Mouse (Mus musculus): Measurements from ENCODE around the gene Tcstv3. TPM values are rescaled to one million over a fixed set of nuclear protein-coding genes. Genes with fewer than 3 reads are reported as not detected.
"Not testable (repeated sequence)": the region's sequence is repeated elsewhere in the genome, so short reads cannot be mapped to it uniquely, and the experiment has no call there.

The Tcstv3 gene
- polyA plus RNA-seq (2012; rRNA removed) = not detected in 2 replicates

DNA sequence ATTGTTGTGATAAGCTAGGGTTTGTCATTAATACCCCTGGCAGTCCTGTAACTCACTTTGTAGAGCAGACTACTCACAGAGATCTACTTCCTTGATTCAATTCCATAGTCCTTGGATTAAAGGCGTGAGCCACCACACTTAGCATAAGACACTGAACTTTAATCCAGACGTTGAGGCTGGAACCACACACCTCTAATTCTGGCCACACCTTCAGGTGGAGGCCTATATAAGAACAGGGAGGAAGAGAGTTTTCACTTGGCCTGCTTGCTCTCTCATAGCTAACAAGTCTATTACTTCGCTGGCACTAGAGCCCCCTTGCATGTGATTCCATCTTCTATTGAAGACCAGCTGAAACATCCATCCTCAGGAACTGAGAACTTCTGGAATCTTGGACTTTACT, at the start of gene Tcstv3:
Gene Tcstv3 (plus strand): TSS at position 301 of the 400 bp plus-strand sequence.
- H3K36me3 ChIP-seq (ENCODE audit: control insufficient read depth, insufficient read depth, low read length); DNase-seq; H3K4me1 ChIP-seq (ENCODE audit: control insufficient read depth, insufficient read depth, low read length); H3K4me3 ChIP-seq (ENCODE audit: insufficient read depth, low read depth, low read length); H3K27me3 ChIP-seq (replicated peaks; ENCODE audit: control insufficient read depth, insufficient read depth, low read length); H3K27ac ChIP-seq (ENCODE audit: insufficient read depth, low read depth, low read length): not testable (repeated sequence)
- WGBS = 68% methylated on average over 3 of the region's 3 CpGs

DNA sequence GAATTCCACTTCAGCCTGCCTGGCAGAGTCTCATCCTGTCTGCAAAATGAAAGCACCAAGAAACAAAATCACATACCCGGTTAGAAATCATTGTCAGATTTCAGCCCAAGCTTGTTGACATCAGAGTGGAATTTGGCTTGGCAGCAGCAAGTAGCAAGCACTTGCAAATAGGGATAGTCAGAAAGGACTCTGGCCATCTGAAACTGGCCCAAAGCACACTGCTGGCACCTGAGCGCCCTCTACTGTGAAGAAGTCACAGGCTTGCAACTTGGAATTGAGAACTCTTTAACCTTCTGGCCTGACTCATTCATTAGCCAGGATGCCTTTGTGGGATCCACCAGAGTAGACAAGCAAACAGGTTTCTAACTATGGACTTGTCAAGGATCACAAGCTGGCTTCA, 38.8 kb upstream of the Tcstv3 start:
- WGBS = 21% methylated on average over 2 of the region's 2 CpGs
- not testable (repeated sequence) for H3K4me3 ChIP-seq (ENCODE audit: insufficient read depth, low read depth, low read length); H3K4me1 ChIP-seq (ENCODE audit: control insufficient read depth, insufficient read depth, low read length); H3K27ac ChIP-seq (ENCODE audit: insufficient read depth, low read depth, low read length); H3K36me3 ChIP-seq (ENCODE audit: control insufficient read depth, insufficient read depth, low read length); H3K27me3 ChIP-seq (replicated peaks; ENCODE audit: control insufficient read depth, insufficient read depth, low read length)
- TF ChIP-seq CTCF (conservative IDR thresholded peaks at IDR 0.05; ENCODE audit: insufficient read depth, insufficient read length, low read depth, low read length) = peak; percentile 18; the same call in 1 of the 2 replicates
- peak; percentile 14 for DNase-seq

DNA sequence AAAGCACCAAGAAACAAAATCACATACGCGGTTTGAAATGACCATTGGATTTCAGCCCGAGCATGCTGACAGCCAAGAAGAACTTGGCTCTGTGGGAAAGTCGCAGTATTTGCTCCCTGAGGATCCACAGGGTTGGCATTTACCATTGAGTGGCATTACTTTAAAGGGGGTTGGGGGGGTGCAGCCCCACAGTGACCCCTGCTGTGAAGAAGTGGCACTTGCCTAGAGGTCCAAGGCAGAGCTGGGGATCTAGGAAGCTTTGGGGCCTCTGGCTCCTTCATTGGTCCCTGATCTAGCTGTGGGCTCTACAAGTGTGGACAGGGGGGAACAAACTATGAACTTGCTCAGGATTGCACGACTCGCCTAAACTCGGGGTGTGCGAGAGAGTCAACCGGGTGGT, 37.9 kb upstream of the Tcstv3 start:
- no peaks in the 10 kb centered on the region for H3K36me3 ChIP-seq (ENCODE audit: control insufficient read depth, insufficient read depth, low read length)
- no peak for DNase-seq
- no peak overlapping the region for H3K4me3 ChIP-seq (ENCODE audit: insufficient read depth, low read depth, low read length)
- WGBS = 94% methylated on average over 9 of the region's 9 CpGs
- H3K27me3 ChIP-seq (replicated peaks; ENCODE audit: control insufficient read depth, insufficient read depth, low read length) = no peaks in the 10 kb centered on the region
- TF ChIP-seq POLR2A (IDR thresholded peaks at IDR 0.05; ENCODE audit: low read depth, low read length) = no peak
- no peak overlapping the region for H3K27ac ChIP-seq (ENCODE audit: insufficient read depth, low read depth, low read length)
- H3K4me1 ChIP-seq (ENCODE audit: control insufficient read depth, insufficient read depth, low read length) = no peaks in the 10 kb centered on the region

DNA sequence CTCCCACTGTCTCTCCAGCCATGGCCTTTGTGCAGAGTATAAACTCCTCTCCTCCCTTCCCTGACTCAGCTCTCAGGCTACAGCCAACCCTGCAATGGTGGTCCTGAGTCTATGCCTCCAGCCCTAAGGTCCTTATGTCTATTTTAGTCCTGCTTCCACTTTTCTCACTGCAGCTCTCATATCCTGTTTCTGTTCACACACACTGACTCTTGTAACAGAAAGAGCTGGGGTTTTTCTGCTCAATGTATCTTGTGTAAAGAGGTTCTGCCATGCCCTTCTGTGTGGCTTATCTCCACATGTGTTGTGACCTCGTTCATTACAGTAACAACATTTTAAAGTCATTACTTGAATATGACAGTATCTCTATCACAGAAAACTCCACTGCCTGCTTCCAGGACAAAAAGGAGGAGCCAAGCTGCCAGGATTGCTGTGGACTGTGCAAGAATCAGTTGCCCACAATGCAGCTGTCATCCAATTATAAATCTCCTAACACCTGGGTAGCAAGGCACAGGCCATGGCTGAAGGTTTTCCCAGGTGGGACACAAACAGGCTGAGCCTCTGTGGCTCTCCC, 17.3 kb upstream of the Tcstv3 start:
- WGBS = 63% methylated on average over 1 of the region's 1 CpGs
- H3K4me3 ChIP-seq (ENCODE audit: insufficient read depth, low read depth, low read length) = no peak overlapping the region
- DNase-seq = no peak
- H3K27ac ChIP-seq (ENCODE audit: insufficient read depth, low read depth, low read length) = no peak overlapping the region
- H3K27me3 ChIP-seq (replicated peaks; ENCODE audit: control insufficient read depth, insufficient read depth, low read length) = no peaks in the 10 kb centered on the region
- H3K4me1 ChIP-seq (ENCODE audit: control insufficient read depth, insufficient read depth, low read length) = no peaks in the 10 kb centered on the region
- no peaks in the 10 kb centered on the region for H3K36me3 ChIP-seq (ENCODE audit: control insufficient read depth, insufficient read depth, low read length)
- no peak for TF ChIP-seq POLR2A (IDR thresholded peaks at IDR 0.05; ENCODE audit: low read depth, low read length)

DNA sequence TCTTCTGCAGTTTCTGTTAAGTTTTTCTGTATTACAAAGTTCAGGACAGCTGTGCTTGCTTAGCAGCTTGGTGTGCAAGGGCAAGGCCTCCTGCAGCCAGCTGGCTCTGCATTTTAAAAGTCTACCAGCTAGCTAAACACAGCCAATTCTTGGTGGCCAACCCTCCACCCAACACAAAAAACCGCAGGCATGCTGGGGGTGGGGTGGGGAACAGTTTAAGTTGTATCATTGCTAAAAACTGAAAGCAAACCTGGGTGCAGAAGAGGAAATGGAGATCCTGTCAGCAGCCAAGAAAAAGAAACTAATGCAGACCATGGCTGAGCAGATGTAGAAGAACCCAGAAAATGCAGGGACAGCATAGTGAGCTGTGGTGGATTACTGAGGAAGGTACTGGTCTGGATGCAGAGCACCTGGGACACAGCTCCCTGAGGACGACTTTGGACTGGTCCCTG, 16.7 kb upstream of the Tcstv3 start, which contains the start of gene BC147527:
Gene BC147527 (plus strand): TSS at position 402 of the 452 bp plus-strand sequence.
- Histone ChIP-seq H3K4me1 (ENCODE audit: control insufficient read depth, insufficient read depth, low read length) (no peaks in the 10 kb centered on the region), H3K27ac (ENCODE audit: insufficient read depth, low read depth, low read length) (no peak within 1 kb of the TSS), H3K36me3 (ENCODE audit: control insufficient read depth, insufficient read depth, low read length) (no peaks in the 10 kb centered on the region), H3K4me3 (ENCODE audit: insufficient read depth, low read depth, low read length) (no peak within 1 kb of the TSS), H3K27me3 (replicated peaks; ENCODE audit: control insufficient read depth, insufficient read depth, low read length) (no peaks in the 10 kb centered on the region)
- WGBS = 39% methylated on average over 2 of the region's 2 CpGs
- TF ChIP-seq POLR2A (IDR thresholded peaks at IDR 0.05; ENCODE audit: low read depth, low read length) = no peak
- TF ChIP-seq CTCF (conservative IDR thresholded peaks at IDR 0.05; ENCODE audit: insufficient read depth, insufficient read length, low read depth, low read length) = no peak
- DNase-seq = peak; percentile 6

DNA sequence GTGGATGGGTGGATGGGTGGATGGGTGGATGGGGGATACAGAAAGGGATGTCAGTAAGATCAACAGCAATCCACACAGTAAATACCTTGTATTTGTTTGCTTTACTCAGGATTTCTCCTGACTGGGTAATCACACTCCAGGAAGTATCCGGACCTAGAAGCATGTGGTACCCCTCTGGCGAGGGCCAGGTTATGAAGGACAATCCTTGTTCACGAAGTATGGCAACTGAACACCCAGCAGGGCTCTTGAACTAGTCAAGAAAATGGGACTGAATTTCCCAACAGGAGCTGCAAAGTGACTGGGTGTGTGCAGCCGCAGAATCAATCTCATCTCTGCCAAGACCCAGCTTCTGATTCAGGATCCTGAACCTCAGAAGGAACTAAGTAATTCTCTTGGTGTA, 15.8 kb upstream of the Tcstv3 start:
- WGBS = 71% methylated on average over 4 of the region's 4 CpGs
- Histone ChIP-seq H3K27ac (ENCODE audit: insufficient read depth, low read depth, low read length) (no peak overlapping the region), H3K4me3 (ENCODE audit: insufficient read depth, low read depth, low read length) (no peak overlapping the region), H3K36me3 (ENCODE audit: control insufficient read depth, insufficient read depth, low read length) (no peaks in the 10 kb centered on the region), H3K27me3 (replicated peaks; ENCODE audit: control insufficient read depth, insufficient read depth, low read length) (no peaks in the 10 kb centered on the region), H3K4me1 (ENCODE audit: control insufficient read depth, insufficient read depth, low read length) (no peaks in the 10 kb centered on the region)
- no peak for TF ChIP-seq POLR2A (IDR thresholded peaks at IDR 0.05; ENCODE audit: low read depth, low read length)
- no peak for TF ChIP-seq CTCF (conservative IDR thresholded peaks at IDR 0.05; ENCODE audit: insufficient read depth, insufficient read length, low read depth, low read length)
- DNase-seq = no peak

DNA sequence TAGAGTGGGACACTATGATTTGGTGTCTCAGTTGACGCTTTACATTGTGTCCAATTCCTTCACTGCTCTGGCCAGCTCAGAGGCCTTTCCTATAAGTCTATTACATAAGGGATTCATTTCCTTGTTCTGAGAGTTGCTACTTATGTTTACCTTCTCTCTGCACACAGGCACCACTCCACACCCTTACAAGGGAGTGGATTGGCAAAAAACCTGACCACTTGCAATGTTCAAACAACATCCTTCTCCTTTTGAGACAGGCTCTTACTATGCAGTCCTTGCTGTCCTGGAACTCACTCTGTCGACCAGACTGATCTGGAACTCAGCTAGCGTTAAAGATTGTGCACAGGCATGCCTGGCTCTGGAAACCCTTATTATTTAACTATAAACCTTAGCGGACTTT, 5.9 kb upstream of the Tcstv3 start:
- H3K36me3 ChIP-seq (ENCODE audit: control insufficient read depth, insufficient read depth, low read length) = no peaks in the 10 kb centered on the region
- 77% methylated on average over 4 of the region's 4 CpGs for WGBS
- no peak for TF ChIP-seq CTCF (conservative IDR thresholded peaks at IDR 0.05; ENCODE audit: insufficient read depth, insufficient read length, low read depth, low read length)
- no peaks in the 10 kb centered on the region for H3K4me1 ChIP-seq (ENCODE audit: control insufficient read depth, insufficient read depth, low read length)
- H3K4me3 ChIP-seq (ENCODE audit: insufficient read depth, low read depth, low read length) = no peak overlapping the region
- DNase-seq = no peak
- H3K27ac ChIP-seq (ENCODE audit: insufficient read depth, low read depth, low read length) = no peak overlapping the region
- no peaks in the 10 kb centered on the region for H3K27me3 ChIP-seq (replicated peaks; ENCODE audit: control insufficient read depth, insufficient read depth, low read length)

DNA sequence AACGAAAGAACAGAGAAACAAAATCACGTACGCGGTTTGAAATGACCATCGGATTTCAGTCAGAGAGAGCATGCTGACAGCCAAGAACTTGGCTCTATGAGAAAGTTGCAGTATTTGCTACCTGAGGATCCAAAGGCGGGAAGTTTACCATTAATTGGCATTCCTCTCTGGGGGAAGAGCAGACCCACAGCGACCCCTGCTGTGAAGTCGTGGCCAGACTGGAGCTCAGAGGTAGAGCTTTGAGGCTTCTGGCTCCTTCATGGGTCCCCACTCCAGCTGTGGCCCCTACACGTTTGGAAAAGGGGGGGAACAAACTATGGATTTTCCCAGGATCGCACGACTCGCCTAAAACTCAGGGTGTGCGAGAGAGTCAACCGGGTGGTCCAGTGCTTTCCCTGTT, 3.1 kb upstream of the Tcstv3 start:
- no peak overlapping the region for H3K27ac ChIP-seq (ENCODE audit: insufficient read depth, low read depth, low read length)
- TF ChIP-seq CTCF (conservative IDR thresholded peaks at IDR 0.05; ENCODE audit: insufficient read depth, insufficient read length, low read depth, low read length) (peak; percentile 32), POLR2A (IDR thresholded peaks at IDR 0.05; ENCODE audit: low read depth, low read length) (no peak)
- no peaks in the 10 kb centered on the region for H3K27me3 ChIP-seq (replicated peaks; ENCODE audit: control insufficient read depth, insufficient read depth, low read length)
- WGBS = 49% methylated on average over 14 of the region's 14 CpGs
- H3K4me1 ChIP-seq (ENCODE audit: control insufficient read depth, insufficient read depth, low read length) = no peaks in the 10 kb centered on the region
- no peak for DNase-seq
- no peaks in the 10 kb centered on the region for H3K36me3 ChIP-seq (ENCODE audit: control insufficient read depth, insufficient read depth, low read length)
- H3K4me3 ChIP-seq (ENCODE audit: insufficient read depth, low read depth, low read length) = no peak overlapping the region
